Mouse (Mus musculus) bone marrow, adult 2 months (tissue): ENCODE results near the gene Ntn5.

Experiments
- CTCF ChIP-seq: fragments of 200-500 bp; IDR thresholded peaks from 2 replicates; pipeline ENCODE4 v1.5.1; 2011; ENCODE audit warnings: low read length, control low read depth; ENCODE audit not compliant: control insufficient read depth, insufficient read depth
- POLR2A ChIP-seq: fragments of 200-500 bp; IDR thresholded peaks from 2 replicates; pipeline ENCODE4 v1.6.1; 2011; ENCODE audit warnings: low read depth, mild to moderate bottlenecking, control low read depth, low read length, borderline replicate concordance; ENCODE audit not compliant: control insufficient read depth

DNA sequence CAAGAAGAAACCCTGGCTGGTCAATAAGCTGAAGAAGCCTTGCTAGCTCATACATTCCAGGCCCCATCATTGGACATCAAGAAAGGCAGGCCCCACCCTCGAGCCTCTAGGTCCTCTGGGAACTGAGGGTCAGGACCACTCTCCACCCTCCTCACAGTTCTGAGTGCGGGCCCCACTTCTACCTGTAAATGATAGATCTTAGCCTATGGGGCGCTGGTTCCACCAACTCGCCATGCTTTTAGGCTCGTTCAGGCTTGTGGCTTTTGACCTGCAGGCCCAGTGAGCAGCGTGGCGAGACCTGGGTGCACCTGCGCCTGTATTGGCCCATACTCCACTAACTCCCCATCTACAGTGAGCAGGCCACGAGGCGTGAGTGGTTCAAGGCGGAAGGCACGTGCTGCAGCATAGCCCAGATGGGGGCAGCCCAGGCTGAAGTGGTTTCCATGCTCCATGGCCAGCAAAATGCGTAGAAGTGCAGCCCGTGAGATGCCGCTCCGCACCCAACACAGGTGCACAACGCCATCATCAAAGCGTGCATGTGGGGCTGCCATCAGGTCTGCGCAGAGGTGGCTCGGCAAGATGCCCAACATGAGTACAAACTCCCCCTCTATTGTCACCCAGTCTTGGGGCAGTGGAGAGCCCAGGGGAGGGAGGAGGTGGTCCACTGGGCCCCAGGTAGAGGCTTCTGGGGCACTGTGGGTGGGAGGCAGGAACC lies 26.8 kb downstream of the Ntn5 start:
- TF ChIP-seq CTCF, result no peak
- TF ChIP-seq POLR2A, result no peak
